Mouse (Mus musculus) embryo, embryonic 11.5 days (tissue): ENCODE data around the gene Ccnb1.
"Not testable (repeated sequence)": the region's sequence is repeated elsewhere in the genome, so short reads cannot be mapped to it uniquely, and the experiment has no call there.

ENCODE experiments used
- DNase-seq: peaks from one replicate; pipeline ENCODE4 v3.0.0-alpha.2; 2012; ENCODE audit warnings: low read depth, low spot score

Gene Ccnb1

GRCm38 (mm10) chr13:100774704-100775103 lies 11.7 kb downstream of the Ccnb1 start:
- DNase-seq = no peak

GRCm38 (mm10) chr13:100755329-100755728 lies 31.0 kb downstream of the Ccnb1 start:
- no peak for DNase-seq

GRCm38 (mm10) chr13:100754186-100754585 lies 32.2 kb downstream of the Ccnb1 start:
- no peak for DNase-seq

GRCm38 (mm10) chr13:100753011-100753410 lies 33.4 kb downstream of the Ccnb1 start:
- DNase-seq = no peak

GRCm38 (mm10) chr13:100752529-100752928 lies 33.8 kb downstream of the Ccnb1 start:
- DNase-seq = no peak

- DNase-seq = no peak
These were observed 35.0 kb downstream of the Ccnb1 start for GRCm38 (mm10) chr13:100751402-100751801.

- no peak for DNase-seq
These were observed 35.6 kb downstream of the Ccnb1 start for GRCm38 (mm10) chr13:100750799-100751198.

GRCm38 (mm10) chr13:100748638-100749037 lies 37.7 kb downstream of the Ccnb1 start:
- DNase-seq = no peak

GRCm38 (mm10) chr13:100746090-100746489 lies 40.3 kb downstream of the Ccnb1 start:
- DNase-seq = no peak

GRCm38 (mm10) chr13:100744036-100744744 lies 42.2 kb downstream of the Ccnb1 start, which contains the start of gene Mrps36:
TSS of gene Mrps36 (minus strand) at chr13:100744659.
- DNase-seq = peak; percentile 83

GRCm38 (mm10) chr13:100743346-100744035 lies 42.9 kb downstream of the Ccnb1 start:
- DNase-seq = no peak

- no peak for DNase-seq
These were observed 43.5 kb downstream of the Ccnb1 start for GRCm38 (mm10) chr13:100742831-100743230.

GRCm38 (mm10) chr13:100732756-100733155 lies 53.6 kb downstream of the Ccnb1 start:
- no peak for DNase-seq

- not testable (repeated sequence) for DNase-seq
These were observed 54.8 kb downstream of the Ccnb1 start for GRCm38 (mm10) chr13:100731462-100732046.

GRCm38 (mm10) chr13:100730861-100731176 lies 55.6 kb downstream of the Ccnb1 start, which contains the start of gene Cdk7:
TSS of gene Cdk7 (minus strand) at chr13:100730939.
- peak; percentile 94 for DNase-seq

GRCm38 (mm10) chr13:100730153-100730860 lies 56.1 kb downstream of the Ccnb1 start:
- DNase-seq = no peak
